Mouse (Mus musculus): ENCODE data around the gene Anxa2.

DNA sequence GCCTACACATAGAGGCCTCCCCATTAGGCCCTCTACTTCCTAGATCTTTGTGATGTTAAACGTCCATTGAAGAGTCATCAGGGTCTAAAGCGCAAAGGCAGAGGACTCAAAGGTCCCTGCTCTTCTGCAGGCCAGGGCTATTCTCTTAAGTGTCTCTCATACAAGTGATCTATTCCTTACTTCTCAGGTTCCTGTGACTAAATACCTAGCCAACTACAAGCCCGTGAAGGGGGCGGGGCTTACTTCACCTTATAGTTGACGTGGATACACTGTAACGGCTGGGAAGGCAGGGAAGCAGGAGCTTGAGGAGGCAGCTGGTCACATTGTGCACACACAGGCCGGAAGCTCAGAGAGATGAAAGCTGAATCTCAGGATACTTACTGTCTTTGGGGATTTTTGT, 6.5 kb downstream of the Anxa2 start:
- no peak for TF ChIP-seq POLR2A (IDR thresholded peaks at IDR 0.05; ENCODE audit: borderline replicate concordance, low read depth, low read length)
- TF ChIP-seq CTCF (IDR thresholded peaks at IDR 0.05; ENCODE audit: low read depth, low read length): no peak

Data from bone marrow macrophage, adult 2 months (primary cell).